Mouse (Mus musculus) megakaryocyte, embryonic 14.5 days (primary cell): ENCODE data around the gene Phactr1. TPM values are rescaled to one million over a fixed set of nuclear protein-coding genes. Genes with fewer than 3 reads are reported as not detected.

Experiments used
- H3K27me3 ChIP-seq: replicated peaks from 2 replicates; pipeline ENCODE3; 2012; ENCODE audit warnings: inconsistent platforms
- H3K36me3 ChIP-seq: replicated peaks from 2 replicates; pipeline ENCODE3; 2012; ENCODE audit warnings: low read length, inconsistent platforms, mixed read lengths
- H3K4me1 ChIP-seq: 2 replicates; pipeline ENCODE4 v1.6.1; 2012; ENCODE audit warnings: inconsistent platforms
- H3K4me3 ChIP-seq: replicated peaks from 2 replicates; pipeline ENCODE3; 2012; ENCODE audit warnings: moderate library complexity, mild to moderate bottlenecking, inconsistent platforms
- H3K9me3 ChIP-seq: 2 replicates; pipeline ENCODE4 v1.6.1; 2012; ENCODE audit warnings: inconsistent platforms
- FLI1 ChIP-seq: IDR thresholded peaks from 2 replicates; pipeline ENCODE4 v1.6.1; 2012; ENCODE audit warnings: low read length, inconsistent platforms, mixed read lengths
- GATA1 ChIP-seq: IDR thresholded peaks from 3 replicates; pipeline ENCODE4 v1.6.1; 2012; ENCODE audit warnings: mixed read lengths, low read length, inconsistent platforms, borderline replicate concordance
- polyA plus RNA-seq: library from polyadenylated mRNA; stranded (reverse); fragments of >175 nt; gene quantifications from 2 replicates; pipeline ENCODE4 v1.2.3, GENCODE M21; 2012; ENCODE audit warnings: low replicate concordance; ENCODE audit not compliant: insufficient read depth

Phactr1 gene
- polyA plus RNA-seq, 1 experiment: 0.01 TPM

- no peaks in the 10 kb centered on the region for H3K36me3 ChIP-seq
- TF ChIP-seq FLI1: no peak
- no peak overlapping the region for H3K4me3 ChIP-seq
- H3K4me1 ChIP-seq: peaks cover 24% of the 10 kb centered on the region
- peaks cover 4% of the 10 kb centered on the region; the same call in 1 of the 2 replicates for H3K9me3 ChIP-seq
- no peaks in the 10 kb centered on the region for H3K27me3 ChIP-seq
These were observed 362.3 kb downstream of the Phactr1 start for GRCm38 (mm10) chr13:43042766-43043165.

GRCm38 (mm10) chr13:43048553-43048952 is 368.1 kb downstream of the Phactr1 start:
- TF ChIP-seq FLI1: no peak
- TF ChIP-seq GATA1: no peak

DNA sequence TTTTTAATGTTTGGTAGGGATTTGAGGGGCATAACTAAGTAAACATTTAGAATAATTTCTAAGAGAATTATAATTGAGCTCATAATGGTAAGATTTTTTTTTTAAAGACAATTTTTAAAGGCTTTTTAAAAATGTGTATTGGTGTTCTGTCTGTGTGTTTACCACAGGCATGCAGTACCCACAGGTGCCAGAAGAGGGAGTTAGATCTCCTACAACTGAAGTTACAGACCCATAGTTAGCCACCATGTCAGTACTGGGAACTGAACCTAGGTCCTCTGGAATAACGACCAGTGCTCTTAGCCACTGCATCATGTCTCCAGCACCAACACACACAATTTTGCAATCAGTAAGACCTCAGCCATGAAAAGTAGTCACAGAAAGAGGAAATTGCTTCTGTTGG is 372.8 kb downstream of the Phactr1 start:
- Histone ChIP-seq H3K4me3 (no peak overlapping the region), H3K9me3 (peaks cover 5% of the 10 kb centered on the region; the same call in 1 of the 2 replicates), H3K27me3 (no peaks in the 10 kb centered on the region), H3K36me3 (no peaks in the 10 kb centered on the region), H3K4me1 (no peaks in the 10 kb centered on the region)
- TF ChIP-seq GATA1: no peak
- no peak for TF ChIP-seq FLI1

More at GRCm38 (mm10) chr13:43048553-43048952, 368.1 kb downstream of the Phactr1 start:
- no peaks in the 10 kb centered on the region for H3K27me3 ChIP-seq
- no peak overlapping the region for H3K4me3 ChIP-seq
- peaks cover 4% of the 10 kb centered on the region; the same call in 1 of the 2 replicates for H3K9me3 ChIP-seq
- H3K4me1 ChIP-seq: no peaks in the 10 kb centered on the region
- no peaks in the 10 kb centered on the region for H3K36me3 ChIP-seq

DNA sequence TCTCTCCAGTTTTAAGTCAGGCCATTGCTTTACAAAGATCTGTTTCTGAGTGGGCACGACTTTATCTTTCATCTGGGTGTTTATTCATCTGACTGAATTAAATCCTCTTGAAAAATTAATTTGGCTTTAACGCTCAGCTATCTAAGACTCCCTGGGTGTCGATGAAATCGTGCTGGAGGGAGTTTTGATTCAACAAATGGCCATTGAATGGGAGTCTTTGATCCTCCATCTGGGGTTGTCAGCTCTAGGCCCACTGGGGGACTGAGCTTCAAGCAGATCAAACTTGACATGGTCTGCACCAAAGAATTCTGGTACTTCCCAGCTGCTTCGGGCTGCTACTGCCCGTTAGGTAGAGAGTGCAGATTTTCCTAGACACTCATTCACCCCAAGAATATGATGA is 374.7 kb downstream of the Phactr1 start:
- TF ChIP-seq FLI1 (no peak), GATA1 (no peak)
- Histone ChIP-seq H3K4me3 (no peak overlapping the region), H3K36me3 (no peaks in the 10 kb centered on the region), H3K4me1 (no peaks in the 10 kb centered on the region), H3K9me3 (peaks cover 5% of the 10 kb centered on the region; the same call in 1 of the 2 replicates), H3K27me3 (peaks cover 2% of the 10 kb centered on the region)

DNA sequence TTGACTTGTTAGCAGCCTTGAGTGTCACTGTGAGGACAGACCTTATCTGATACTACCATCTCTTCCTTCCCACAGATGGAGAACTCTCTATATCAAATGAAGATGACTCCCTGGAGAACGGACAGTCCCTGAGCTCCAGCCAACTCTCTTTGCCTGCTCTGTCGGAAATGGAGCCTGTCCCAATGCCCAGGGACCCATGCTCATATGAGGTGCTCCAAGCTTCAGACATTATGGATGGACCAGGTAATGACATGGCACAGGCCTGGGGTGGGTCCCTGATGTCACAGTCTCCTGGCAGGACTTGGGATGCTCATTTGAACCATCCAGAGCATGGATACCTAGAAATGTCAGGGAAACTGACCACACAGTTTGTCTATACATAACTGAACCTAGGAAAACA is 376.7 kb downstream of the Phactr1 start:
- TF ChIP-seq GATA1 (no peak), FLI1 (no peak)
- H3K4me1 ChIP-seq: no peaks in the 10 kb centered on the region

GRCm38 (mm10) chr13:43063355-43063754 is 382.9 kb downstream of the Phactr1 start:
- Histone ChIP-seq H3K9me3 (no peaks in the 10 kb centered on the region), H3K27me3 (peaks cover 5% of the 10 kb centered on the region), H3K4me3 (no peak overlapping the region), H3K36me3 (no peaks in the 10 kb centered on the region), H3K4me1 (no peaks in the 10 kb centered on the region)
- no peak for TF ChIP-seq FLI1
- no peak for TF ChIP-seq GATA1

More for the DNA sequence above, 376.7 kb downstream of the Phactr1 start:
- H3K27me3 ChIP-seq: peaks cover 5% of the 10 kb centered on the region
- H3K36me3 ChIP-seq: no peaks in the 10 kb centered on the region
- peaks cover 5% of the 10 kb centered on the region; the same call in 1 of the 2 replicates for H3K9me3 ChIP-seq
- no peak overlapping the region for H3K4me3 ChIP-seq

- TF ChIP-seq GATA1 (no peak), FLI1 (no peak)
- Histone ChIP-seq H3K36me3 (no peaks in the 10 kb centered on the region), H3K4me1 (no peaks in the 10 kb centered on the region), H3K4me3 (no peak overlapping the region), H3K27me3 (no peaks in the 10 kb centered on the region), H3K9me3 (no peaks in the 10 kb centered on the region)
These were observed 388.4 kb downstream of the Phactr1 start for GRCm38 (mm10) chr13:43068716-43069265.

DNA sequence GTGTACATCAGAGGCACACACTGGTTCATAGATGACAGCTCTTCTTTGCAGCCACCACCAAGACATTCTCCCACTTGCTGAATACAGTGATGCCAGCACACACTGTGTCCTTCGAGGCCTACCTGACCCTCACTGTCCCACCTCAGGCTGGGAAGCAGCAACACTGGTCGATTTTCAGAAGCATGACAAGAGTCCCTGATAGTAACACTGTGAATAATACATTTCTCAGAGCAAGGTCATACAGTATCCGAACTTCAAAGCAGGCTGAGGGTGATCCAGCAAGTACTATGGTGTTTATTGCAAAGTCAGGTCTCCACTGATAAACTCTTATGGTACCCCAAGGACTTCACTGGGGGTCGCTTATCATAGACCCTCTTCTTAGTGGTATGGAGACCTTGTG is 390.1 kb downstream of the Phactr1 start:
- Histone ChIP-seq H3K9me3 (no peaks in the 10 kb centered on the region), H3K4me1 (no peaks in the 10 kb centered on the region), H3K4me3 (no peak overlapping the region), H3K27me3 (peaks cover 2% of the 10 kb centered on the region), H3K36me3 (no peaks in the 10 kb centered on the region)
- TF ChIP-seq FLI1 (no peak), GATA1 (no peak)

DNA sequence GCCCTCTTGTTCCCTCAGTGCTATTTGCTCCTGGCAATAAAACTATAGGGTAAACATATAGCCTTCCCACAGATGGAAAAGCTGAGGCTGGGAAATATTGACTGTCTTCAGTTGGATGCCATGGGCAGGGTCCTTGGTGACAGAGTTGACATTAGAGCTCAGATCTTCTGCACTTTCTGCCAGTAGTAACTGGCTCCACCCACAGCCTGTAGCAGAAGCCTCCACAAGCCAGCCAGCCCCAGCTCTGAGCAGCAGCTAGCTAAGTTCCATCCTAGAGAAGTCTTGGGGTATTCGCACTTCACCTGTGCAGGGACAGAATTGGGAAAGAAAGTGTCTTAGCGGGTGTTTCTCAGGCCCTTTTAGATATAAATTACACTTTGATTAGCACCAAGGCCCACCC is 390.5 kb downstream of the Phactr1 start:
- H3K27me3 ChIP-seq: peaks cover 2% of the 10 kb centered on the region
- no peaks in the 10 kb centered on the region for H3K36me3 ChIP-seq
- no peak for TF ChIP-seq GATA1
- no peak for TF ChIP-seq FLI1
- H3K4me1 ChIP-seq: no peaks in the 10 kb centered on the region
- no peaks in the 10 kb centered on the region for H3K9me3 ChIP-seq
- H3K4me3 ChIP-seq: no peak overlapping the region

DNA sequence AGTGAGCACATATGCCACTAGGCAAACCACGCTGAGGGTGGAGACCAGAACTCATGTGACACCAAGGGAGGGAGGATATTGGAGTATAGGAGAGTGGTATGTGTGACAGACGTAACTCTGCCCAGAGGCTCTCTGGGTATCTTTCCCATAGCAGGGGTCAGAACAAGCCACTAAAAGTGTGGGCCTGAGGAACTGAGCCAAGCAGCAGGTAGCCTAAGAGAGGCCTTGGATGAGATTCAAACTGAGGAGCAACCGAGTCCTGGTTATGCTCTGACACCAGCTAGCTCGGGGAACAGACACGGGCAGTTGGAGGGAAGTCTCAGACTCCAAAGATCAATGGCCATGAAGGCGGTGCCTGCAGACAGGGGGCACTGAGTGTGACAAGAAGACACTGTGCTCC is 395.0 kb downstream of the Phactr1 start:
- TF ChIP-seq GATA1 (no peak), FLI1 (no peak)
- Histone ChIP-seq H3K27me3 (peaks cover 2% of the 10 kb centered on the region), H3K4me3 (no peak overlapping the region), H3K36me3 (no peaks in the 10 kb centered on the region), H3K4me1 (no peaks in the 10 kb centered on the region), H3K9me3 (peaks cover 6% of the 10 kb centered on the region)

DNA sequence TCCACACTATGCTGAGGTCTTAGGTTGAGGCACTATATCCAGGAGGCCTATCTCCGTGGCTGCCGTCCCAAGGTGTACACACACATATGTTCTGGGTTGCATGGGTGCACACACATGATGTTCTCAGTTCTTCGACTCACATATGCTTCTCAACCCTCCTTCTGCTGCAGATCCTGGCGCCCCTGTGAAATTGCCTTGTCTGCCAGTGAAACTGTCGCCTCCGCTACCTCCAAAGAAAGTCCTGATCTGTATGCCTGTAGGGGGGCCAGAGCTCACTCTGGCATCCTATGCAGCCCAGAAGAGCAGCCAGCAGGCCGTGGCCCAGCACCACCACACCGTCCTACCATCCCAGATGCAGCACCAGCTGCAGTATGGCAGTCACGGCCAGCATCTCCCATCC is 397.1 kb downstream of the Phactr1 start:
- peak overlapping the region; percentile 57 for H3K4me3 ChIP-seq
- H3K27me3 ChIP-seq: peaks cover 2% of the 10 kb centered on the region
- H3K4me1 ChIP-seq: no peaks in the 10 kb centered on the region
- peaks cover 6% of the 10 kb centered on the region for H3K9me3 ChIP-seq
- TF ChIP-seq GATA1 (no peak), FLI1 (no peak)
- H3K36me3 ChIP-seq: no peaks in the 10 kb centered on the region
